Mouse (Mus musculus) midbrain, embryonic 13.5 days (tissue): ENCODE results near the gene Poc1b. TPM values are rescaled to one million over a fixed set of nuclear protein-coding genes. Genes with fewer than 3 reads are reported as not detected.

Experiments
- ATAC-seq: fragments of 200-750 bp; cut with Nextera tagmentation; 2 replicates; pipeline ENCODE4 v1.8.0; 2017; ENCODE audit warnings: mild to moderate bottlenecking, moderate TSS enrichment, moderate library complexity
- H3K27ac ChIP-seq: fragments of 300-500 bp; sonication (generic); 2 replicates; pipeline ENCODE4 v1.5.1; 2015; ENCODE audit warnings: inconsistent platforms, mild to moderate bottlenecking, moderate library complexity
- H3K27me3 ChIP-seq: fragments of 300-500 bp; sonication (generic); 2 replicates; pipeline ENCODE4 v1.6.1; 2015; ENCODE audit warnings: mild to moderate bottlenecking, inconsistent platforms
- H3K36me3 ChIP-seq: fragments of 300-500 bp; sonication (generic); 2 replicates; pipeline ENCODE4 v1.6.1; 2015; ENCODE audit warnings: mild to moderate bottlenecking, inconsistent platforms
- H3K4me1 ChIP-seq: fragments of 300-500 bp; sonication (generic); replicated peaks from 2 replicates; pipeline ENCODE4 v1.6.1; 2015; ENCODE audit warnings: inconsistent platforms
- H3K4me2 ChIP-seq: fragments of 300-500 bp; sonication (generic); replicated peaks from 2 replicates; pipeline ENCODE4 v1.6.1; 2015; ENCODE audit warnings: moderate library complexity, mild to moderate bottlenecking, inconsistent platforms
- H3K4me3 ChIP-seq: fragments of 300-500 bp; sonication (generic); replicated peaks from 2 replicates; pipeline ENCODE4 v1.5.1; 2015; ENCODE audit warnings: mild to moderate bottlenecking, inconsistent platforms
- H3K9ac ChIP-seq: fragments of 300-500 bp; sonication (generic); replicated peaks from 2 replicates; pipeline ENCODE4 v1.6.1; 2015; ENCODE audit warnings: mild to moderate bottlenecking, inconsistent platforms
- H3K9me3 ChIP-seq: fragments of 300-500 bp; sonication (generic); 2 replicates; pipeline ENCODE4 v1.6.1; 2016; ENCODE audit warnings: mild to moderate bottlenecking, inconsistent platforms
- WGBS: fragments of 180-500 bp; shearing (Covaris S2); methylation state at CpG from one replicate; pipeline ENCODE4 v1.1.7; 2015; 5-methylcytosine and 5-hydroxymethylcytosine counted together
- polyA plus RNA-seq: library from polyadenylated mRNA; unstranded; fragments of >200 nt; fragmentation: Nextera tagmentation; extraction: Ambion mirVana; gene quantifications from 2 replicates; pipeline ENCODE4 v1.2.1, GENCODE M21; 2015

Poc1b gene
- polyA plus RNA-seq, 1 experiment from 2014 or later: 13.7 TPM

GRCm38 (mm10) chr10:99179566-99179965 is 72.7 kb downstream of the Poc1b start:
- no peak overlapping the region for H3K9ac ChIP-seq
- peaks cover 3% of the 10 kb centered on the region; the same call in 1 of the 2 replicates for H3K36me3 ChIP-seq
- no peaks in the 10 kb centered on the region for H3K9me3 ChIP-seq
- H3K4me3 ChIP-seq: no peak overlapping the region
- WGBS: 92% methylated on average over 4 of the region's 4 CpGs
- H3K4me1 ChIP-seq: no peaks in the 10 kb centered on the region
- no peaks in the 10 kb centered on the region for H3K27me3 ChIP-seq
- H3K27ac ChIP-seq: no peak overlapping the region
- no peak for ATAC-seq
- no peak overlapping the region for H3K4me2 ChIP-seq

GRCm38 (mm10) chr10:99181497-99181896 is 74.7 kb downstream of the Poc1b start:
- Histone ChIP-seq H3K27ac (no peak overlapping the region), H3K36me3 (peaks cover 3% of the 10 kb centered on the region; the same call in 1 of the 2 replicates), H3K27me3 (no peaks in the 10 kb centered on the region), H3K4me1 (no peaks in the 10 kb centered on the region), H3K9me3 (no peaks in the 10 kb centered on the region), H3K9ac (no peak overlapping the region), H3K4me2 (no peak overlapping the region), H3K4me3 (no peak overlapping the region)
- 93% methylated on average over 8 of the region's 8 CpGs for WGBS
- no peak for ATAC-seq

GRCm38 (mm10) chr10:99182107-99182506 is 75.3 kb downstream of the Poc1b start:
- Histone ChIP-seq H3K9ac (no peak overlapping the region), H3K9me3 (no peaks in the 10 kb centered on the region), H3K27me3 (no peaks in the 10 kb centered on the region), H3K4me2 (no peak overlapping the region), H3K4me1 (no peaks in the 10 kb centered on the region), H3K4me3 (no peak overlapping the region), H3K36me3 (peaks cover 3% of the 10 kb centered on the region; the same call in 1 of the 2 replicates), H3K27ac (no peak overlapping the region)
- ATAC-seq: no peak
- 90% methylated on average over 5 of the region's 5 CpGs for WGBS

GRCm38 (mm10) chr10:99188175-99188574 is 81.3 kb downstream of the Poc1b start:
- no peaks in the 10 kb centered on the region for H3K9me3 ChIP-seq
- H3K9ac ChIP-seq: no peak overlapping the region
- WGBS: 95% methylated on average over 1 of the region's 1 CpGs
- peaks cover 3% of the 10 kb centered on the region; the same call in 1 of the 2 replicates for H3K36me3 ChIP-seq
- no peak overlapping the region for H3K4me2 ChIP-seq
- no peaks in the 10 kb centered on the region for H3K4me1 ChIP-seq
- no peak overlapping the region for H3K4me3 ChIP-seq
- ATAC-seq: no peak
- no peak overlapping the region for H3K27ac ChIP-seq
- H3K27me3 ChIP-seq: no peaks in the 10 kb centered on the region

- ATAC-seq: no peak
- no peak overlapping the region for H3K4me2 ChIP-seq
- no peaks in the 10 kb centered on the region for H3K27me3 ChIP-seq
- H3K4me3 ChIP-seq: no peak overlapping the region
- H3K27ac ChIP-seq: no peak overlapping the region
- peaks cover 3% of the 10 kb centered on the region; the same call in 1 of the 2 replicates for H3K36me3 ChIP-seq
- H3K9ac ChIP-seq: no peak overlapping the region
- 93% methylated on average over 21 of the region's 21 CpGs for WGBS
- no peaks in the 10 kb centered on the region for H3K9me3 ChIP-seq
- no peaks in the 10 kb centered on the region for H3K4me1 ChIP-seq
These were observed 82.1 kb downstream of the Poc1b start for GRCm38 (mm10) chr10:99188656-99189603.

- H3K27ac ChIP-seq: no peak overlapping the region
- WGBS: 34% methylated on average over 3 of the region's 3 CpGs
- no peaks in the 10 kb centered on the region for H3K27me3 ChIP-seq
- no peak overlapping the region for H3K4me3 ChIP-seq
- H3K9me3 ChIP-seq: no peaks in the 10 kb centered on the region
- H3K9ac ChIP-seq: no peak overlapping the region
- no peak overlapping the region for H3K4me2 ChIP-seq
- H3K36me3 ChIP-seq: peaks cover 3% of the 10 kb centered on the region; the same call in 1 of the 2 replicates
- no peak for ATAC-seq
- no peaks in the 10 kb centered on the region for H3K4me1 ChIP-seq
These were observed 84.0 kb downstream of the Poc1b start for GRCm38 (mm10) chr10:99190798-99191197.

GRCm38 (mm10) chr10:99194451-99195055 is 87.7 kb downstream of the Poc1b start:
- ATAC-seq: no peak
- WGBS: 91% methylated on average over 2 of the region's 2 CpGs
- Histone ChIP-seq H3K27ac (no peak overlapping the region), H3K4me3 (no peak overlapping the region), H3K4me1 (peaks cover 13% of the 10 kb centered on the region), H3K36me3 (peaks cover 3% of the 10 kb centered on the region; the same call in 1 of the 2 replicates), H3K9ac (no peak overlapping the region), H3K27me3 (no peaks in the 10 kb centered on the region), H3K4me2 (no peak overlapping the region), H3K9me3 (no peaks in the 10 kb centered on the region)

GRCm38 (mm10) chr10:99196556-99196955 is 89.7 kb downstream of the Poc1b start:
- Histone ChIP-seq H3K27me3 (no peaks in the 10 kb centered on the region), H3K9me3 (no peaks in the 10 kb centered on the region), H3K4me1 (peaks cover 13% of the 10 kb centered on the region), H3K36me3 (peaks cover 3% of the 10 kb centered on the region; the same call in 1 of the 2 replicates), H3K4me2 (no peak overlapping the region), H3K9ac (no peak overlapping the region), H3K27ac (no peak overlapping the region), H3K4me3 (no peak overlapping the region)
- WGBS: 82% methylated on average over 13 of the region's 13 CpGs
- ATAC-seq: peak; percentile 51; the same call in 1 of the 2 replicates

- WGBS: 54% methylated on average over 8 of the region's 8 CpGs
- H3K27me3 ChIP-seq: no peaks in the 10 kb centered on the region
- no peak overlapping the region for H3K4me3 ChIP-seq
- H3K36me3 ChIP-seq: peaks cover 3% of the 10 kb centered on the region; the same call in 1 of the 2 replicates
- H3K9me3 ChIP-seq: no peaks in the 10 kb centered on the region
- H3K9ac ChIP-seq: no peak overlapping the region
- peak; percentile 59; the same call in 1 of the 2 replicates for ATAC-seq
- H3K4me2 ChIP-seq: no peak overlapping the region
- peak overlapping the region; percentile 22; the same call in 1 of the 2 replicates for H3K27ac ChIP-seq
- H3K4me1 ChIP-seq: peaks cover 17% of the 10 kb centered on the region
These were observed 90.3 kb downstream of the Poc1b start for GRCm38 (mm10) chr10:99197125-99197524.

- ATAC-seq: peak; percentile 72
- Histone ChIP-seq H3K27ac (peak overlapping the region; percentile 64), H3K9ac (no peak overlapping the region; the same call in 1 of the 2 replicates), H3K36me3 (peaks cover 2% of the 10 kb centered on the region; the same call in 1 of the 2 replicates), H3K4me2 (no peak overlapping the region), H3K9me3 (no peaks in the 10 kb centered on the region), H3K27me3 (no peaks in the 10 kb centered on the region), H3K4me3 (no peak overlapping the region), H3K4me1 (peaks cover 21% of the 10 kb centered on the region)
- WGBS: 36% methylated on average over 9 of the region's 9 CpGs
These were observed 90.9 kb downstream of the Poc1b start for GRCm38 (mm10) chr10:99197607-99198305.

- H3K27me3 ChIP-seq: no peaks in the 10 kb centered on the region
- H3K36me3 ChIP-seq: no peaks in the 10 kb centered on the region
- no peak for ATAC-seq
- no peaks in the 10 kb centered on the region for H3K9me3 ChIP-seq
- H3K4me3 ChIP-seq: no peak overlapping the region
- H3K4me1 ChIP-seq: peaks cover 30% of the 10 kb centered on the region
- no peak overlapping the region for H3K4me2 ChIP-seq
- no peak overlapping the region for H3K9ac ChIP-seq
- no peak overlapping the region for H3K27ac ChIP-seq
- 95% methylated on average over 9 of the region's 9 CpGs for WGBS
These were observed 92.1 kb downstream of the Poc1b start for GRCm38 (mm10) chr10:99198946-99199345.
